In genomic region chr19:61226401-61226927, GRCm38 (mm10) we compare ENCODE assay signal across 8 mouse cellular contexts. TPM values are rescaled to one million over a fixed set of nuclear protein-coding genes. Genes with fewer than 3 reads are reported as not detected.
DNase-seq lines count a peak whose midpoint lies in the region; ATAC-seq and TF ChIP-seq lines count a peak whose summit lies in the region.

No protein-coding gene starts in this region.

- H3K9ac ChIP-seq in forebrain, embryonic 16.5 days (replicated peaks; ENCODE audit: low read depth, low read length) = peak overlapping the region; percentile 48
- H3K9ac ChIP-seq in hindbrain, postnatal 0 days (replicated peaks; ENCODE audit: low read length) = peak overlapping the region; percentile 47

- H3K9me3 ChIP-seq in forebrain, embryonic 16.5 days (ENCODE audit: control insufficient read depth, low read length) = peaks cover 3% of the 10 kb centered on the region; the same call in 1 of the 2 replicates
- H3K9me3 ChIP-seq in hindbrain, postnatal 0 days (ENCODE audit: low read length) = no peaks in the 10 kb centered on the region

- H3K79me2 ChIP-seq in macrophage (ENCODE audit: inconsistent target) = no peaks in the 10 kb centered on the region

- H3K27me3 ChIP-seq in forebrain, embryonic 16.5 days (replicated peaks; ENCODE audit: control insufficient read depth, insufficient read depth, low read length) = no peaks in the 10 kb centered on the region
- no peaks in the 10 kb centered on the region for H3K27me3 ChIP-seq in hindbrain, postnatal 0 days (ENCODE audit: insufficient read depth, low read length)

- H3K27ac ChIP-seq in forebrain, embryonic 16.5 days (ENCODE audit: low read length) = peak overlapping the region; percentile 89
- H3K27ac ChIP-seq in hindbrain, postnatal 0 days = peak overlapping the region; percentile 88
- peak overlapping the region; percentile 88 for H3K27ac ChIP-seq in macrophage

- WGBS in forebrain, embryonic 16.5 days = 2% methylated on average over 71 of the region's 71 CpGs
- WGBS in hindbrain, postnatal 0 days = 3% methylated on average over 69 of the region's 71 CpGs
- 6% methylated on average over 48 of the region's 71 CpGs for WGBS in macrophage (ENCODE audit: missing documents)

- peaks cover 8% of the 10 kb centered on the region for H3K4me1 ChIP-seq in forebrain, embryonic 16.5 days (replicated peaks; ENCODE audit: control insufficient read depth, insufficient read depth, low read length)
- H3K4me1 ChIP-seq in hindbrain, postnatal 0 days (ENCODE audit: insufficient read depth, low read length) = 0 out of 2 replicates have a peak, but pooled peaks cover 6% of the 10 kb centered on the region

- no peaks in the 10 kb centered on the region for H3K36me3 ChIP-seq in forebrain, embryonic 16.5 days (ENCODE audit: control insufficient read depth, insufficient read depth)
- no peaks in the 10 kb centered on the region for H3K36me3 ChIP-seq in hindbrain, postnatal 0 days (ENCODE audit: insufficient read depth, low read length)
- H3K36me3 ChIP-seq in macrophage (ENCODE audit: inconsistent target) = no peaks in the 10 kb centered on the region

- H3K4me2 ChIP-seq in forebrain, embryonic 16.5 days (ENCODE audit: low read length) = peak overlapping the region; percentile 63
- peak overlapping the region; percentile 56 for H3K4me2 ChIP-seq in hindbrain, postnatal 0 days (ENCODE audit: low read depth, low read length)

- intact Hi-C loops in left cerebral cortex, postnatal 10 days (cut with DNase I) = no loop called here

- TF ChIP-seq CTCF in hindbrain, postnatal 0 days (IDR thresholded peaks at IDR 0.05; ENCODE audit: low read depth) = peak; percentile 29; the same call in 1 of the 2 replicates

- ATAC-seq in forebrain, embryonic 16.5 days = peak; percentile 45
- peak; percentile 62 for ATAC-seq in hindbrain, postnatal 0 days

- H3K4me3 ChIP-seq in forebrain, embryonic 16.5 days (replicated peaks; ENCODE audit: low read length) = peak overlapping the region; percentile 69
- peak overlapping the region; percentile 43 for H3K4me3 ChIP-seq in hindbrain, postnatal 0 days (ENCODE audit: low read length)
- no peak overlapping the region for H3K4me3 ChIP-seq in macrophage (ENCODE audit: inconsistent target)

- DNase-seq in ZHBTc4 (ENCODE audit: low read depth, low spot score) = peak; percentile 90
- peak; percentile 83 for DNase-seq in cerebellum, adult 11-12 months
- DNase-seq in hindbrain, postnatal 0 days (ENCODE audit: low spot score) = peak; percentile 95
- peak; percentile 76 to 94 for DNase-seq in left cerebral cortex, postnatal 10 days (ENCODE audit: extremely low spot score in 1 of 2, low spot score in 2 of 2)
- DNase-seq in right cerebral cortex, adult 2 months (ENCODE audit: low spot score in 2 of 2) = peak; percentile 74 to 75
- DNase-seq in urinary bladder, postnatal 4 days (ENCODE audit: low spot score in 2 of 2) = peak; percentile 83

RNA-seq across cellular contexts. Expression of gene Csf2ra, which starts 1.8 kb away (rescaled TPM):
- 25.3 and 42.4 TPM in 2 replicates for polyA plus RNA-seq in forebrain, embryonic 16.5 days (2015; fragmentation: Nextera tagmentation; extraction: Ambion mirVana)
- 39.6 and 48.2 TPM in 2 replicates for total RNA-seq in hindbrain, postnatal 0 days (2014; rRNA removed)
- polyA plus RNA-seq in hindbrain, postnatal 0 days (2015; fragmentation: Nextera tagmentation; extraction: Ambion mirVana) = 36.3 and 44.1 TPM in 2 replicates
- total RNA-seq in left cerebral cortex, postnatal 10 days (2021) = 10 to 100 TPM; 36.2 to 42.3 TPM
- 1,000 to 10,000 TPM in 3 of 26 experiments, 100 to 1,000 TPM in 23; 415 to 1,124 (median 731) TPM for total RNA-seq in macrophage (2018; cell fraction: chromatin; rRNA removed)
- total RNA-seq in macrophage (2018; cell fraction: cytosol; rRNA removed) = 100 to 1,000 TPM in 8 of 26 experiments, 10 to 100 TPM in 18; 57.6 to 137 (median 87.6) TPM
- 100 to 1,000 TPM; 247 to 598 (median 373) TPM for total RNA-seq in macrophage (2018; cell fraction: nucleus; rRNA removed)
- polyA plus RNA-seq in macrophage (2018) = 95.2 to 123 TPM (median 109 TPM) in 3 replicates

RNA-seq across cellular contexts. Expression of gene Gm6020, which starts 42.8 kb away (rescaled TPM):
- polyA plus RNA-seq in forebrain, embryonic 16.5 days (2015; fragmentation: Nextera tagmentation; extraction: Ambion mirVana) = not detected in 2 replicates
- not detected in 2 replicates for total RNA-seq in hindbrain, postnatal 0 days (2014; rRNA removed)
- polyA plus RNA-seq in hindbrain, postnatal 0 days (2015; fragmentation: Nextera tagmentation; extraction: Ambion mirVana) = not detected in 2 replicates
- total RNA-seq in left cerebral cortex, postnatal 10 days (2021) = not detected
- not detected for total RNA-seq in macrophage (2018; cell fraction: chromatin; rRNA removed)
- total RNA-seq in macrophage (2018; cell fraction: cytosol; rRNA removed) = not detected
- not detected for total RNA-seq in macrophage (2018; cell fraction: nucleus; rRNA removed)
- not detected in 3 replicates for polyA plus RNA-seq in macrophage (2018)

RNA-seq across cellular contexts. Expression of gene Gm7102, which starts 50.4 kb away (rescaled TPM):
- polyA plus RNA-seq in forebrain, embryonic 16.5 days (2015; fragmentation: Nextera tagmentation; extraction: Ambion mirVana) = not detected in 2 replicates
- 0.22 and 1.0 TPM in 2 replicates for total RNA-seq in hindbrain, postnatal 0 days (2014; rRNA removed)
- polyA plus RNA-seq in hindbrain, postnatal 0 days (2015; fragmentation: Nextera tagmentation; extraction: Ambion mirVana) = 0.19 TPM in 1 of 2 replicates, not detected in the other
- total RNA-seq in left cerebral cortex, postnatal 10 days (2021) = under 1 TPM; 0.26 to 0.75 TPM
- total RNA-seq in macrophage (2018; cell fraction: chromatin; rRNA removed) = not detected
- total RNA-seq in macrophage (2018; cell fraction: cytosol; rRNA removed) = not detected
- total RNA-seq in macrophage (2018; cell fraction: nucleus; rRNA removed) = not detected
- not detected in 3 replicates for polyA plus RNA-seq in macrophage (2018)
